Mouse (Mus musculus) ES-CJ7 (cell line): ENCODE measurements around the gene Dpy30.
"Not testable (repeated sequence)": the region's sequence is repeated elsewhere in the genome, so short reads cannot be mapped to it uniquely, and the experiment has no call there.

Source experiments
- DNase-seq: peaks from one replicate; pipeline ENCODE4 v3.0.0; 2011; ENCODE audit warnings: low read depth, low spot score

Gene Dpy30

GRCm38 (mm10) chr17:74323844-74324243 is at the start of gene Dpy30:
Gene Dpy30, minus strand, starts transcription at chr17:74323944.
- DNase-seq, result no peak

GRCm38 (mm10) chr17:74363592-74363991 is 39.8 kb upstream of the Dpy30 start:
- no peak for DNase-seq

GRCm38 (mm10) chr17:74341151-74341550 is 17.4 kb upstream of the Dpy30 start:
- DNase-seq, result no peak

GRCm38 (mm10) chr17:74338937-74339804 is 15.4 kb upstream of the Dpy30 start, which contains the start of gene Spast:
Gene Spast, plus strand, starts transcription at chr17:74338987.
- peak; percentile 46 for DNase-seq

GRCm38 (mm10) chr17:74338225-74338931 is 14.6 kb upstream of the Dpy30 start:
- DNase-seq, result peak; percentile 96

GRCm38 (mm10) chr17:74331049-74331676 is 7.4 kb upstream of the Dpy30 start:
- DNase-seq, result no peak

GRCm38 (mm10) chr17:74328146-74328545 is 4.4 kb upstream of the Dpy30 start:
- peak; percentile 53 for DNase-seq

GRCm38 (mm10) chr17:74327195-74327594 is 3.5 kb upstream of the Dpy30 start:
- DNase-seq, result not testable (repeated sequence)

GRCm38 (mm10) chr17:74322400-74323054 is 1.2 kb downstream of the Dpy30 start:
- no peak for DNase-seq

GRCm38 (mm10) chr17:74318721-74319120 is 5.0 kb downstream of the Dpy30 start:
- no peak for DNase-seq

- DNase-seq, result peak; percentile 93
These were observed 7.4 kb downstream of the Dpy30 start for GRCm38 (mm10) chr17:74316309-74316863.

GRCm38 (mm10) chr17:74315445-74316308 is 8.1 kb downstream of the Dpy30 start:
- DNase-seq, result no peak

GRCm38 (mm10) chr17:74306021-74306420 is 17.7 kb downstream of the Dpy30 start:
- no peak for DNase-seq

- DNase-seq, result no peak
These were observed 18.1 kb downstream of the Dpy30 start for GRCm38 (mm10) chr17:74305616-74306015.

GRCm38 (mm10) chr17:74304060-74304459 is 19.7 kb downstream of the Dpy30 start:
- no peak for DNase-seq

GRCm38 (mm10) chr17:74300089-74300488 is 23.7 kb downstream of the Dpy30 start:
- DNase-seq, result peak; percentile 51

GRCm38 (mm10) chr17:74296991-74297390 is 26.8 kb downstream of the Dpy30 start:
- DNase-seq, result not testable (repeated sequence)

GRCm38 (mm10) chr17:74296076-74296823 is 27.5 kb downstream of the Dpy30 start:
- peak; percentile 68 for DNase-seq
